Mouse (Mus musculus) bone marrow, adult 2 months (tissue): ENCODE results near the gene Hnrnpa1.

Experiments used
- CTCF ChIP-seq: fragments of 200-500 bp; IDR thresholded peaks from 2 replicates; pipeline ENCODE4 v1.5.1; 2011; ENCODE audit warnings: low read length, control low read depth; ENCODE audit not compliant: control insufficient read depth, insufficient read depth
- POLR2A ChIP-seq: fragments of 200-500 bp; IDR thresholded peaks from 2 replicates; pipeline ENCODE4 v1.6.1; 2011; ENCODE audit warnings: low read depth, mild to moderate bottlenecking, control low read depth, low read length, borderline replicate concordance; ENCODE audit not compliant: control insufficient read depth

GRCm38 (mm10) chr15:103224161-103224560 lies 16.1 kb upstream of the Hnrnpa1 start:
- TF ChIP-seq CTCF (no peak), POLR2A (no peak)
